Mouse (Mus musculus): Measurements from ENCODE around the gene Pmpca.

- no peak for TF ChIP-seq EP300 (IDR thresholded peaks at IDR 0.05; ENCODE audit: low read depth)
- TF ChIP-seq CTCF (IDR thresholded peaks at IDR 0.05; ENCODE audit: low read depth) = no peak
Measured at GRCm38 (mm10) chr2:26391617-26392016, 2.5 kb downstream of the Pmpca start.
